Mouse (Mus musculus) E14TG2a.4 (cell line): ENCODE results near the gene Abca3.
"Not testable (repeated sequence)": the region's sequence is repeated elsewhere in the genome, so short reads cannot be mapped to it uniquely, and the experiment has no call there.

Source experiments
- H3K27me3 ChIP-seq: 2 replicates; pipeline ENCODE4 v1.6.1; 2014; ENCODE audit warnings: low read length, control low read depth; ENCODE audit not compliant: insufficient read depth
- H3K36me3 ChIP-seq: 2 replicates; pipeline ENCODE4 v1.6.1; 2014; ENCODE audit warnings: low read length, control low read depth; ENCODE audit not compliant: insufficient read depth
- H3K4me1 ChIP-seq: replicated peaks from 2 replicates; pipeline ENCODE4 v1.6.1; 2014; ENCODE audit warnings: low read depth, low read length, control low read depth
- H3K4me3 ChIP-seq: replicated peaks from 2 replicates; pipeline ENCODE4 v1.5.1; 2014; ENCODE audit warnings: mild to moderate bottlenecking, low read length
- H3K9me3 ChIP-seq: 2 replicates; pipeline ENCODE4 v1.6.1; 2014; ENCODE audit warnings: low read length, control low read depth
- CTCF ChIP-seq: conservative IDR thresholded peaks from 2 replicates; pipeline ENCODE4 v1.5.1; 2014; ENCODE audit warnings: low read length
- NANOG ChIP-seq: IDR thresholded peaks from 2 replicates; pipeline ENCODE4 v1.6.1; 2014; ENCODE audit warnings: borderline replicate concordance, low read length, mixed read lengths
- POU5F1 ChIP-seq: IDR thresholded peaks from 2 replicates; pipeline ENCODE4 v1.6.1; 2014; ENCODE audit warnings: low read length, borderline replicate concordance

The Abca3 gene

GRCm38 (mm10) chr17:24416051-24416652 is 64.4 kb downstream of the Abca3 start:
- no peaks in the 10 kb centered on the region for H3K27me3 ChIP-seq
- no peaks in the 10 kb centered on the region for H3K9me3 ChIP-seq
- TF ChIP-seq POU5F1 (no peak), CTCF (no peak), NANOG (no peak)
- H3K4me3 ChIP-seq, result peak overlapping the region; percentile 94
- H3K36me3 ChIP-seq, result peaks cover 63% of the 10 kb centered on the region
- H3K4me1 ChIP-seq, result peaks cover 61% of the 10 kb centered on the region

- no peaks in the 10 kb centered on the region for H3K27me3 ChIP-seq
- peaks cover 58% of the 10 kb centered on the region for H3K4me1 ChIP-seq
- H3K9me3 ChIP-seq, result no peaks in the 10 kb centered on the region
- peaks cover 73% of the 10 kb centered on the region for H3K36me3 ChIP-seq
- TF ChIP-seq POU5F1 (no peak), NANOG (no peak), CTCF (no peak)
- no peak overlapping the region for H3K4me3 ChIP-seq
Measured at GRCm38 (mm10) chr17:24423114-24423513, 71.4 kb downstream of the Abca3 start.

- H3K36me3 ChIP-seq, result peaks cover 62% of the 10 kb centered on the region
- H3K4me1 ChIP-seq, result peaks cover 53% of the 10 kb centered on the region
- no peaks in the 10 kb centered on the region for H3K27me3 ChIP-seq
- no peaks in the 10 kb centered on the region for H3K9me3 ChIP-seq
- no peak overlapping the region for H3K4me3 ChIP-seq
- TF ChIP-seq NANOG (no peak), POU5F1 (no peak), CTCF (no peak)
Measured at GRCm38 (mm10) chr17:24424489-24424888, 72.7 kb downstream of the Abca3 start.

- H3K27me3 ChIP-seq, H3K9me3 ChIP-seq, H3K4me3 ChIP-seq: not testable (repeated sequence)
- H3K36me3 ChIP-seq, result peaks cover 62% of the 10 kb centered on the region
- peaks cover 53% of the 10 kb centered on the region for H3K4me1 ChIP-seq
Measured at GRCm38 (mm10) chr17:24425326-24425725, 73.6 kb downstream of the Abca3 start.

DNA sequence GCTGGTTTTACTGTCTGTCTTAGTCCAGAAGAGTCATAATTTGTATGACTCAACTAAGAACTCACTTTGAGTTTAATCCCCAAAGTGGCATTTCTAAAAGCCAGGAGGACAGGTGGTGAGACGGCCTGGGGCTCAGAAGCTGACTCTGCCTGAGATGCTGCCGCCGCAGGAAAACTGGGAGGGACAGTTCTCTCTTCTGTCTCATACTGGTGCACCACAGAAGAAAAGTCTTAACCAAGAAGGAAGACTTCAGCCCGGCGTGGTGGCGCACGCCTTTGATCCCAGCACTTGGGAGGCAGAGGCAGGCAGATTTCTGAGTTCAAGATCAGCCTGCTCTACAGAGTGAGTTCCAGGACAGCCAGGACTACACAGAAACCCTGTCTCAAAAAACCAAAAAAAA is 74.2 kb downstream of the Abca3 start:
- H3K4me1 ChIP-seq, result peaks cover 57% of the 10 kb centered on the region
- H3K27me3 ChIP-seq, result no peaks in the 10 kb centered on the region
- no peak for TF ChIP-seq CTCF
- TF ChIP-seq NANOG, result no peak
- no peak for TF ChIP-seq POU5F1

GRCm38 (mm10) chr17:24426471-24427169 is 74.9 kb downstream of the Abca3 start, which contains the start of gene Eci1:
Gene Eci1 (plus strand): TSS chr17:24426641.
- peaks cover 52% of the 10 kb centered on the region for H3K4me1 ChIP-seq
- no peaks in the 10 kb centered on the region for H3K9me3 ChIP-seq
- no peaks in the 10 kb centered on the region for H3K27me3 ChIP-seq
- peak within 1 kb of the TSS; percentile 85 for H3K4me3 ChIP-seq
- peaks cover 51% of the 10 kb centered on the region for H3K36me3 ChIP-seq
- no peak for TF ChIP-seq CTCF
- TF ChIP-seq POU5F1, result no peak
- no peak for TF ChIP-seq NANOG

More for the DNA sequence above, 74.2 kb downstream of the Abca3 start:
- no peaks in the 10 kb centered on the region for H3K9me3 ChIP-seq
- H3K36me3 ChIP-seq, result peaks cover 58% of the 10 kb centered on the region
- H3K4me3 ChIP-seq, result peak overlapping the region; percentile 85; the same call in 1 of the 2 replicates

DNA sequence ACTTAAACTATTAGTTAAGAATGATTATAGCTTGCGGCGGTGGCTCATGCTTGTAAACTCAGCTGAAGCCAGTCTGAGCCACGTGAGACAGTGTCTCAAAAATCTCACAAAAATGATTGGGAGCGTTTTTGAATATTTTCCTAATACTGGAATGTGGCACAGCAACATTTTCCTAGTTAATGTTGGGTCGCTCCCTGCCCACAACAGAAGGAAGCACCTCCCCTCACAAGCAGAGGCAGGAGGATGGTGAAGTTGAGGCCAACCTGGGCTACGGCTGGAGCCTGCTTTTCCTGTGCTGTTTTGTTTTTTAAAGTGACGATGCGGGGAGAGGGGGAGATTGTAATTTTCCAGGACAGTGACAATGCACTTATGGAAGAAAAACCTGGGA is 75.4 kb downstream of the Abca3 start:
- no peak for TF ChIP-seq POU5F1
- H3K4me3 ChIP-seq, result peak overlapping the region; percentile 85
- H3K4me1 ChIP-seq, result peaks cover 49% of the 10 kb centered on the region
- no peaks in the 10 kb centered on the region for H3K27me3 ChIP-seq
- H3K36me3 ChIP-seq, result peaks cover 46% of the 10 kb centered on the region
- no peaks in the 10 kb centered on the region for H3K9me3 ChIP-seq

DNA sequence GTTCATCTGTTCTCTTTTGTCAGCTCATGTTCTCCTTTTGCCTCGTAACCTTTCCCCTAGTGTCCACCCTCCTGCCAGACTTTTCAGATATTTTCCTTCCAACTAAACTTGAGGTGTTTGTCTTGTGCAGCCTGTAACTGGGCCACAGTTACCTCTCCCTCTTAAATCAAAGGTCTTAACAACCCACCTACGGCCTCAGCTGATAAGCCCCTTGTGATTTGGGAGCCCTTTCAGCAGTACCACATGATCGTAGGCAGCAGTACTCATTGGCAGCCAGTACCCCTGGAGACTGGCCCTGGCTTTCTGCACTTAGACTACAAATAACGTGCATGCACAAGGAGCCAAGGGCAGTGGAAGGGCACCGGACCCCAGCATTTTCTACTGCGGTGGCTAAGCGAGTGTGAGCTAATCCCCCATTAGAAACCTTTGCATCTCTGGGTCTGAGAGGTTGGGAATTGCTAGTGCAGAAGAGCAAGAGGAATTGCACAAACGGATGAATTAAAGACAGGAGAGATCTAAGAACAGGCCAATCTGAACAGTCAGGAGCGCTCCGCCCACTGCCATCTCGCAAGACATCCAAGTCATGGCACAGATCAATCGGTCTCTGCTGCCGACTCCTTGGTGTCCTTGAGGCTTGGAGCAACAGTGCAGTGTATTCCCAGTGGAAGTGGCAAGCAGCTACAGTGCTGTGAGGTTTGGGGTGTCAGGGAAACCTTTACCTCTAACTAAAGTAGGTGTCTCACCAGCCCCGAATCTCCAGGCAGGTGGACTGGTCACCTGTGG is 77.6 kb downstream of the Abca3 start:
- TF ChIP-seq POU5F1, result no peak
- TF ChIP-seq NANOG, result no peak
- no peak for TF ChIP-seq CTCF
- no peaks in the 10 kb centered on the region for H3K27me3 ChIP-seq
- no peak overlapping the region for H3K4me3 ChIP-seq
- H3K4me1 ChIP-seq, result peaks cover 39% of the 10 kb centered on the region
- H3K9me3 ChIP-seq, result no peaks in the 10 kb centered on the region
- H3K36me3 ChIP-seq, result peaks cover 40% of the 10 kb centered on the region

DNA sequence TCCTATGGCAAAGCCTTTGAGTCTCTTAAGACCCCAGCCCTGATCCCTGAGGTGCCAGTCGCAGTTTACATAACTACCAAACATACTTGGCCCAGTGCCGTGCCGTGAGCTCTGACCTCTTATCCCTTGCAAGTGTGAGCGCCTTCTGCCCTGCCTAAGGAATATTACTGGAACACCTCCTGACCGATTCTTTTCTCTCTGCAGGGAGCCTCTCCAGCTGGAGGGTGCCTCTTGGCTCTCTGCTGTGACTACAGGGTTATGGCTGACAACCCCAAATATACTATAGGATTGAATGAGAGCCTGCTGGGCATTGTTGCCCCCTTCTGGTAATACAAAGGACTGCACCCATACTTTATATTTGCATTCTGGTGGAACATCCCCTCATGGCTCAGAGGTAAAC is 85.3 kb downstream of the Abca3 start:
- no peak for TF ChIP-seq POU5F1
- TF ChIP-seq CTCF, result peak; percentile 77
- H3K36me3 ChIP-seq, result peaks cover 63% of the 10 kb centered on the region
- H3K9me3 ChIP-seq, result no peaks in the 10 kb centered on the region
- peaks cover 17% of the 10 kb centered on the region for H3K4me1 ChIP-seq
- no peaks in the 10 kb centered on the region for H3K27me3 ChIP-seq
- H3K4me3 ChIP-seq, result no peak overlapping the region
